Mouse (Mus musculus) layer of hippocampus, postnatal 25 days (tissue): ENCODE measurements around the gene Hist1h3a. TPM values are rescaled to one million over a fixed set of nuclear protein-coding genes. Genes with fewer than 3 reads are reported as not detected.

Source experiments
- DNase-seq, 2 experiments: peaks; one replicate each; pipeline ENCODE4 v3.0.0; 2022; ENCODE audit warnings: mixed read lengths in 2 of 2, low spot score in 1 of 2; ENCODE audit errors: extremely low spot score in 1 of 2
- microRNA-seq, 2 experiments: library from miRNA; unstranded; fragments of <30 nt; microRNA quantifications; one replicate each; pipeline ENCODE4 v1.2.0; 2021
- total RNA-seq, 2 experiments: library from RNA; stranded (reverse); gene quantifications; 2 replicates each; pipeline ENCODE4 v1.2.3; 2021

The Hist1h3a gene
- total RNA-seq, 2 experiments from 2014 or later, result 30.8 to 53.8 TPM

DNA sequence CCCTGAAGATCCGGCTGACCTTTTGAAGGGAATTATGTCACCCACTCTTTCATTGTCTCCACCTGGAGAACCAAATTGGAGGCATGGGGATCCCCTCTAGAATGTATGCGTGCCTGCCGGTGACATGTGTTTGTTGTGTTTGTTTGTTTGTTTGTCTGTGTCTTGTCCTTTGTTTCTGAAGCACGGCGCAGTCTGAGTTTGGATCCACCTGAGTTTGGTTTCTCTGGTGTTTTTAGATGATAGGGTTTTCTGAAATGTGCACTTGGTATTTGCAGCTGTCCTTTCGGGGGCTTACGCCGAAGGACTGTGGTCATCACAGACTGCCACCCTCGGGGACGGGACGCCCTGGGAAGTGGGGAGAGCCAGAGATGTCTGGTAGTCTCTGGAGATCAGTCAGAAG lies 45.0 kb downstream of the Hist1h3a start:
- no peak for DNase-seq

DNA sequence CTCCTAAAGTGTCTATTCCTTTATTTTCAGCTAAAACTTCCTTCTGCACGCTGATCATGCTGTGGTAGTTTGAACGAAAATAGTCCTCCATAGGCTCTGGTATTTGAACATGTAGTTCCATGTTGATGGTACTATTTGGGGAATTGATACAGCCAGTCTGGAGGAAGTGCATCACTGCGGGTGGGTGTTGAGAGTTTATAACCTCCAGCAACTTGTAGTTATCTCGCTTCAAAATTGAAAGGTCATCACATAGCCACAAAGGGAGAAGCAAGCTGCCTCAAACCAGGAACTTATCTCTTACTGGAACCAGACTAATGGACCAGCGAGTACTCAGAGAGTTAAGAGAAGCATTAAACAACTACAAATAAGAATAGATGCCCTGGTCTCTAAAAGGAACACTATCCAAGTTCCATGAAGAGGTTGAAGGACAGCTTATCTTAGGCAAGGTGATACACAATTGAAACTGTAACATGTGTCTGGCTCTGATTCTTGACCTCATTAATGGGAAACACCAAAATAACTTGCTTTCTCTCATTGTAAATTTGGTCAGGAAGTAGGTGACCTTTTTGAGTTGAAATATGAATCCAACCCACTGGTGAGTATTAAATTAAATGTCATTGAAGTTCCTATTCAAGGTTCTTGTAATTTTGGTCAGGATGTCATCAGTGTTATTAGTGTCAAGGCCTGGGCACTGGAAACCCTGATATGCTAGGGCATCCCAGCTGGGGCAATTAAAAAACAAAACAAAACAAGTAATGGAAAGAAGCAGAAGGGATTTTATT lies 45.7 kb downstream of the Hist1h3a start:
- DNase-seq, result no peak

Small RNAs within 50 kb of the gene (microRNA-seq; reads per million reads assigned to microRNA genes)
- gene Gm44314, result 0 reads per million in 2 experiments
- 0 reads per million in 2 experiments for gene Gm44484

Other genes with a start within 250 kb of the Hist1h3a start
- gene Hist1h4h, start 231.3 kb downstream of the Hist1h3a start, total RNA-seq, result 100 to 1,000 TPM; 289 to 367 TPM
- gene Hist1h2af, start 228.5 kb downstream of the Hist1h3a start, total RNA-seq, result 10 to 100 TPM in 1 of 2 experiments, 1 to 10 TPM in 1; 7.8 to 12.2 TPM
- gene Hist1h3g, start 227.0 kb downstream of the Hist1h3a start, total RNA-seq, result 1 to 10 TPM; 3.6 to 5.7 TPM
- gene Hist1h2bh, start 219.0 kb downstream of the Hist1h3a start, total RNA-seq, result 1 to 10 TPM in 1 of 2 experiments, under 1 TPM in 1; 0.94 to 1.1 TPM
- 10 to 100 TPM; 15.7 to 16.5 TPM for gene Hist1h3f, start 218.3 kb downstream of the Hist1h3a start, total RNA-seq
- 100 to 1,000 TPM; 127 to 164 TPM for gene Hist1h4f, start 210.7 kb downstream of the Hist1h3a start, total RNA-seq
- 1 to 10 TPM; 4.7 to 4.8 TPM for gene Hist1h1d, start 209.1 kb downstream of the Hist1h3a start, total RNA-seq
- 10 to 100 TPM; 47.8 to 50.0 TPM for gene Hist1h3e, start 200.0 kb downstream of the Hist1h3a start, total RNA-seq
- gene Hist1h2ae, start 191.2 kb downstream of the Hist1h3a start, total RNA-seq, result 1 to 10 TPM; 4.6 to 7.9 TPM
- 10 to 100 TPM; 79.1 to 83.5 TPM for gene Hist1h2bg, start 191.0 kb downstream of the Hist1h3a start, total RNA-seq
- gene Hist1h2bf, start 188.2 kb downstream of the Hist1h3a start, total RNA-seq, result 10 to 100 TPM; 26.4 to 30.6 TPM
- gene Hist1h2ad, start 188.0 kb downstream of the Hist1h3a start, total RNA-seq, result 10 to 100 TPM in 1 of 2 experiments, 1 to 10 TPM in 1; 7.1 to 11.6 TPM
- 10 to 100 TPM; 10.0 to 14.4 TPM for gene Hist1h3d, start 186.6 kb downstream of the Hist1h3a start, total RNA-seq
- 100 to 1,000 TPM; 129 to 153 TPM for gene Hist1h4d, start 180.8 kb downstream of the Hist1h3a start, total RNA-seq
- gene Hist1h2be, start 141.3 kb downstream of the Hist1h3a start, total RNA-seq, result 1 to 10 TPM; 7.1 to 8.3 TPM
- 10 to 100 TPM; 45.8 to 59.4 TPM for gene Hist1h1e, start 139.8 kb downstream of the Hist1h3a start, total RNA-seq
- gene Hist1h2ac, start 78.4 kb downstream of the Hist1h3a start, total RNA-seq, result 1 to 10 TPM; 3.1 to 3.3 TPM
- gene Hist1h2bc, start 78.2 kb downstream of the Hist1h3a start, total RNA-seq, result 10 to 100 TPM; 50.7 to 51.1 TPM
- gene Hist1h1t, start 66.6 kb downstream of the Hist1h3a start, total RNA-seq, result not detected
- 100 to 1,000 TPM in 1 of 2 experiments, 10 to 100 TPM in 1; 92.2 to 102 TPM for gene Hist1h4c, start 63.9 kb downstream of the Hist1h3a start, total RNA-seq
- 1 to 10 TPM; 3.5 to 3.6 TPM for gene Hfe, start 51.5 kb downstream of the Hist1h3a start, total RNA-seq
- gene Hist1h1c, start 23.6 kb downstream of the Hist1h3a start, total RNA-seq, result 10 to 100 TPM; 53.2 to 69.4 TPM
- gene Hist1h3c, start 16.8 kb downstream of the Hist1h3a start, total RNA-seq, result 1 to 10 TPM; 4.6 to 6.0 TPM
- 10 to 100 TPM; 20.1 to 33.5 TPM for gene Hist1h2bb, start 15.7 kb downstream of the Hist1h3a start, total RNA-seq
- gene Hist1h2ab, start 11.3 kb downstream of the Hist1h3a start, total RNA-seq, result 10 to 100 TPM; 24.8 to 42.0 TPM
- 10 to 100 TPM; 12.3 to 22.8 TPM for gene Hist1h3b, start 10.1 kb downstream of the Hist1h3a start, total RNA-seq
- gene Hist1h4b, start 5.4 kb downstream of the Hist1h3a start, total RNA-seq, result 10 to 100 TPM; 71.8 to 80.9 TPM
- 10 to 100 TPM; 42.9 to 58.9 TPM for gene Hist1h4a, start 1.2 kb downstream of the Hist1h3a start, total RNA-seq
- gene Hist1h1a, start 1.3 kb upstream of the Hist1h3a start, total RNA-seq, result 10 to 100 TPM; 15.6 to 24.5 TPM
- not detected for gene Trim38, start 7.5 kb upstream of the Hist1h3a start, total RNA-seq
- under 1 TPM in 1 of 2 experiments, not detected in 1; 0.12 TPM for gene Slc17a2, start 44.6 kb upstream of the Hist1h3a start, total RNA-seq
- not detected for gene Slc17a3, start 77.0 kb upstream of the Hist1h3a start, total RNA-seq
- not detected for gene Slc17a1, start 105.4 kb upstream of the Hist1h3a start, total RNA-seq
- not detected for gene Slc17a4, start 152.6 kb upstream of the Hist1h3a start, total RNA-seq
- not detected for gene Hist1h2ba, start 171.8 kb upstream of the Hist1h3a start, total RNA-seq
- not detected for gene Hist1h2aa, start 172.1 kb upstream of the Hist1h3a start, total RNA-seq
- gene Scgn, start 228.8 kb upstream of the Hist1h3a start, total RNA-seq, result 1 to 10 TPM; 1.0 to 2.2 TPM